ENCODE assay signal across 18 mouse cellular contexts in genomic region chr5:73304507-73304906, GRCm38 (mm10).
"Had no signal": no experiment of that assay in that cellular context is flagged by ENCODE, and none has a peak within 500 bp of the region (broad histone marks: within the 10 kb centered on the region; RNA-seq: fewer than 3 reads in every experiment).

No protein-coding gene starts in this region.

- H3K27me3 ChIP-seq: midbrain, embryonic 13.5 days; neural tube, embryonic 13.5 days; neural tube, embryonic 15.5 days had no signal

- H3K4me1 ChIP-seq: midbrain, embryonic 10.5 days; midbrain, embryonic 13.5 days; neural tube, embryonic 13.5 days; neural tube, embryonic 15.5 days had no signal

- H3K9me3 ChIP-seq: midbrain, embryonic 10.5 days; midbrain, embryonic 13.5 days; neural tube, embryonic 13.5 days; neural tube, embryonic 15.5 days had no signal

- H3K4me2 ChIP-seq: lung, embryonic 14.5 days; midbrain, embryonic 13.5 days; neural tube, embryonic 13.5 days; neural tube, embryonic 15.5 days had no signal

- H3K4me3 ChIP-seq: midbrain, embryonic 10.5 days; midbrain, embryonic 13.5 days; myocyte; neural tube, embryonic 13.5 days; neural tube, embryonic 15.5 days had no signal

- DNase-seq: lung, adult 18-20 months; lung, embryonic 14.5 days; lung, postnatal 10 days; lung, postnatal 4 days; retina, postnatal 1 day; right cerebral cortex, adult 18-20 months; right cerebral cortex, postnatal 25 days; right cerebral cortex, postnatal 4 days; spleen, adult 18-20 months; thymus, adult 18-20 months; thymus, postnatal 14 days; thymus, postnatal 36 days had no signal

- ATAC-seq: midbrain, embryonic 13.5 days; midbrain, embryonic 16.5 days had no signal

- H3K9ac ChIP-seq: lung, embryonic 14.5 days; midbrain, embryonic 13.5 days; neural tube, embryonic 13.5 days; neural tube, embryonic 15.5 days had no signal

- H3K27ac ChIP-seq: midbrain, embryonic 10.5 days; midbrain, embryonic 13.5 days; neural tube, embryonic 13.5 days; neural tube, embryonic 15.5 days had no signal
